Mouse (Mus musculus): ENCODE data around the gene Tagln2. TPM values are rescaled to one million over a fixed set of nuclear protein-coding genes. Genes with fewer than 3 reads are reported as not detected.

Tagln2 gene
- polyA plus RNA-seq, 1 experiment = 594 TPM

- DNase-seq = peak; percentile 79
- no peak for TF ChIP-seq CTCF (IDR thresholded peaks at IDR 0.05; ENCODE audit: insufficient read depth, low read length)
- TF ChIP-seq POLR2A (IDR thresholded peaks at IDR 0.05; ENCODE audit: borderline replicate concordance, extremely low read depth, low read depth, low read length) = peak; percentile 53; the same call in 1 of the 2 replicates
- under 1% methylated on average over 53 of the region's 56 CpGs for WGBS
- Histone ChIP-seq H3K4me3 (replicated peaks; ENCODE audit: extremely low read depth, low read depth, low read length) (peak overlapping the region; percentile 90), H3K4me1 (ENCODE audit: control insufficient read depth, insufficient read depth, low read length) (peaks cover 21% of the 10 kb centered on the region)
Measured at GRCm38 (mm10) chr1:172500451-172501370, 864 bp downstream of the Tagln2 start.

GRCm38 (mm10) chr1:172501371-172502144 lies 1.7 kb downstream of the Tagln2 start:
- TF ChIP-seq POLR2A (IDR thresholded peaks at IDR 0.05; ENCODE audit: borderline replicate concordance, extremely low read depth, low read depth, low read length) = peak; percentile 56; the same call in 1 of the 2 replicates
- no peak for TF ChIP-seq CTCF (IDR thresholded peaks at IDR 0.05; ENCODE audit: insufficient read depth, low read length)
- Histone ChIP-seq H3K4me1 (ENCODE audit: control insufficient read depth, insufficient read depth, low read length) (peaks cover 21% of the 10 kb centered on the region), H3K4me3 (replicated peaks; ENCODE audit: extremely low read depth, low read depth, low read length) (peak overlapping the region; percentile 90)
- 2% methylated on average over 13 of the region's 13 CpGs for WGBS
- peak; percentile 89 for DNase-seq

GRCm38 (mm10) chr1:172502145-172503110 lies 2.6 kb downstream of the Tagln2 start:
- Histone ChIP-seq H3K4me1 (ENCODE audit: control insufficient read depth, insufficient read depth, low read length) (peaks cover 24% of the 10 kb centered on the region), H3K4me3 (replicated peaks; ENCODE audit: extremely low read depth, low read depth, low read length) (peak overlapping the region; percentile 90)
- DNase-seq = peak; percentile 67
- 10% methylated on average over 13 of the region's 13 CpGs for WGBS
- TF ChIP-seq POLR2A (IDR thresholded peaks at IDR 0.05; ENCODE audit: borderline replicate concordance, extremely low read depth, low read depth, low read length) = peak; percentile 18; the same call in 1 of the 2 replicates
- TF ChIP-seq CTCF (IDR thresholded peaks at IDR 0.05; ENCODE audit: insufficient read depth, low read length) = no peak

- peak; percentile 68 for DNase-seq
- WGBS = 12% methylated on average over 14 of the region's 14 CpGs
Measured at GRCm38 (mm10) chr1:172503111-172503997, 3.5 kb downstream of the Tagln2 start.

GRCm38 (mm10) chr1:172504756-172505155 lies 4.9 kb downstream of the Tagln2 start:
- WGBS = 43% methylated on average over 8 of the region's 8 CpGs
- TF ChIP-seq POLR2A (IDR thresholded peaks at IDR 0.05; ENCODE audit: borderline replicate concordance, extremely low read depth, low read depth, low read length) = no peak
- no peak for TF ChIP-seq CTCF (IDR thresholded peaks at IDR 0.05; ENCODE audit: insufficient read depth, low read length)
- Histone ChIP-seq H3K4me3 (replicated peaks; ENCODE audit: extremely low read depth, low read depth, low read length) (no peak overlapping the region), H3K4me1 (ENCODE audit: control insufficient read depth, insufficient read depth, low read length) (peaks cover 36% of the 10 kb centered on the region)
- no peak for DNase-seq

More at GRCm38 (mm10) chr1:172503111-172503997, 3.5 kb downstream of the Tagln2 start:
- H3K4me3 ChIP-seq (replicated peaks; ENCODE audit: extremely low read depth, low read depth, low read length) = peak overlapping the region; percentile 52
- peaks cover 32% of the 10 kb centered on the region for H3K4me1 ChIP-seq (ENCODE audit: control insufficient read depth, insufficient read depth, low read length)
- TF ChIP-seq CTCF (IDR thresholded peaks at IDR 0.05; ENCODE audit: insufficient read depth, low read length) = no peak
- TF ChIP-seq POLR2A (IDR thresholded peaks at IDR 0.05; ENCODE audit: borderline replicate concordance, extremely low read depth, low read depth, low read length) = no peak

GRCm38 (mm10) chr1:172507001-172507400 lies 7.2 kb downstream of the Tagln2 start:
- 46% methylated on average over 5 of the region's 5 CpGs for WGBS
- Histone ChIP-seq H3K4me3 (replicated peaks; ENCODE audit: extremely low read depth, low read depth, low read length) (no peak overlapping the region), H3K4me1 (ENCODE audit: control insufficient read depth, insufficient read depth, low read length) (peaks cover 45% of the 10 kb centered on the region)
- no peak for DNase-seq
- TF ChIP-seq CTCF (IDR thresholded peaks at IDR 0.05; ENCODE audit: insufficient read depth, low read length) = no peak
- TF ChIP-seq POLR2A (IDR thresholded peaks at IDR 0.05; ENCODE audit: borderline replicate concordance, extremely low read depth, low read depth, low read length) = no peak

- WGBS = 80% methylated on average over 3 of the region's 3 CpGs
- no peak overlapping the region for H3K4me3 ChIP-seq (replicated peaks; ENCODE audit: extremely low read depth, low read depth, low read length)
- TF ChIP-seq POLR2A (IDR thresholded peaks at IDR 0.05; ENCODE audit: borderline replicate concordance, extremely low read depth, low read depth, low read length) (no peak), CTCF (IDR thresholded peaks at IDR 0.05; ENCODE audit: insufficient read depth, low read length) (no peak)
- no peak for DNase-seq
- H3K4me1 ChIP-seq (ENCODE audit: control insufficient read depth, insufficient read depth, low read length) = peaks cover 47% of the 10 kb centered on the region
Measured at GRCm38 (mm10) chr1:172507701-172508100, 7.9 kb downstream of the Tagln2 start.

- TF ChIP-seq POLR2A (IDR thresholded peaks at IDR 0.05; ENCODE audit: borderline replicate concordance, extremely low read depth, low read depth, low read length) (no peak), CTCF (IDR thresholded peaks at IDR 0.05; ENCODE audit: insufficient read depth, low read length) (no peak)
- DNase-seq = no peak
- WGBS = 38% methylated on average over 2 of the region's 2 CpGs
- Histone ChIP-seq H3K4me3 (replicated peaks; ENCODE audit: extremely low read depth, low read depth, low read length) (no peak overlapping the region), H3K4me1 (ENCODE audit: control insufficient read depth, insufficient read depth, low read length) (peaks cover 46% of the 10 kb centered on the region)
Measured at GRCm38 (mm10) chr1:172508172-172508571, 8.3 kb downstream of the Tagln2 start.
